Mouse (Mus musculus): ENCODE results near the gene Shisal2a. TPM values are rescaled to one million over a fixed set of nuclear protein-coding genes. Genes with fewer than 3 reads are reported as not detected.

The Shisal2a gene
- polyA plus RNA-seq, 1 experiment from 2014 or later, result 0.72 TPM

DNA sequence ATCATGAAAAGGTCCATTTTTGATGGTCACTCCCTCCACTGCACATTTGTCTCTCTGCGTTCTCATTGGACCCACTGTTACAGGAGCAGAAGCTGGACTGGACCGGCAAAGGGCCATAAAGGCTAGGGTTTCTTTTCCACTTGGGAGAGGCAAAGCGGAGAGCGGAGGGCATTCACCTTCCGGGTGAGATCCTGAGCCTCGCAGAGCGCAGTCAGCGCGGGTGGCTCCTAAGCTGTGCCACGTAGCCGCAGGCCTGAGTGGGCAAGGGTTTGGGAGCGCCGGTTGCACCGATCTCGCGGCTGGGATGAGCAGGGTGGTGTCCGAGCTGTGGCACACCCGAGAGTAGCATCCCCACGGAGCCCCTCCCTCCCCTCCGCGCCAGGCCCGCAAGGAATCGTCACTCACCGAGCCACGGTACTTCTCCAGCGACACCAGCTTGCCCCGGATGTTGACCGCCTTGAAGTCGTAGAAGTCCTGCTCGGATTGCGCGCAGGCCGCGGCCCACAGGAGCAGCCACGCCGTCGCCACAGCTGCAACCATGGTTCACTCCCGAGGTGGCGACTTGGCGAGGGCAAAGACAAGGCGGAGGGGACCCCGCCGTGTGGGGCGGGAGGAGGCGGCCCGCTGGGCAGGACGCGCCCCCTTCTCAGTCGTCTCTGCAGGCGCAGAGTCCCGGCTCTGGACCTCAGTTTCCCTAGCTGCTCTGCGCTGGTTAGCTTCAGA lies 23.1 kb upstream of the Shisal2a start:
- Histone ChIP-seq H3K9ac (ENCODE audit: low read depth, low read length) (peak overlapping the region; percentile 78), H3K27ac (ENCODE audit: low read length) (peak overlapping the region; percentile 8), H3K4me3 (ENCODE audit: low read length) (peak overlapping the region; percentile 53), H3K27me3 (replicated peaks; ENCODE audit: control insufficient read depth, insufficient read depth, low read length) (no peaks in the 10 kb centered on the region), H3K4me1 (ENCODE audit: control insufficient read depth, insufficient read depth, low read length) (peaks cover 7% of the 10 kb centered on the region; the same call in 1 of the 2 replicates), H3K4me2 (ENCODE audit: low read depth, low read length) (peak overlapping the region; percentile 84), H3K36me3 (ENCODE audit: control insufficient read depth, insufficient read depth, low read length) (peaks cover 5% of the 10 kb centered on the region; the same call in 1 of the 2 replicates), H3K9me3 (ENCODE audit: control insufficient read depth, low read length) (0 out of 2 replicates have a peak, but pooled peaks cover 4% of the 10 kb centered on the region)
- peak; percentile 82 for ATAC-seq
- 4% methylated on average over 52 of the region's 52 CpGs for WGBS

DNA sequence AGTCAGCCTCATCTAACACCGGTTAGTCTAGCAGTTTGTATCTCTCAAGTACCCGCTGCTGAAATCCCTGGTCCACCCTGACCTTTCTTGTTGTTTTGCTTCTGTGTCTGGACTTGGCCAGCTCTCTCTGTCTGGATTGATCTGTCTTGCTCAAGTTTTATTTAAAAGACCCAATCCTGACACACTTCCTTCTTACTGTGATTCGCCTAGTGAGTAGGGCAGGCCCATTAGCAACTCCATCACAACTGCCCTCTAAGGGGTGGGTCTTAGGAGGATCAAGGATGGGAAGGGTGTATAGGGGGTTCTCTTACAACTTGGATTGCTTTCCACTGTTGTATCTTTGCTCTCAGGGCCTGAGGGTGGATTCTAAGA lies 22.6 kb upstream of the Shisal2a start:
- peak overlapping the region; percentile 78 for H3K9ac ChIP-seq (ENCODE audit: low read depth, low read length)
- H3K9me3 ChIP-seq (ENCODE audit: control insufficient read depth, low read length), result 0 out of 2 replicates have a peak, but pooled peaks cover 4% of the 10 kb centered on the region
- peak overlapping the region; percentile 8 for H3K27ac ChIP-seq (ENCODE audit: low read length)
- ATAC-seq, result peak; percentile 66
- whole genome bisulfite sequencing, result 71% methylated on average over 3 of the region's 3 CpGs
- peaks cover 7% of the 10 kb centered on the region; the same call in 1 of the 2 replicates for H3K4me1 ChIP-seq (ENCODE audit: control insufficient read depth, insufficient read depth, low read length)
- no peaks in the 10 kb centered on the region for H3K27me3 ChIP-seq (replicated peaks; ENCODE audit: control insufficient read depth, insufficient read depth, low read length)
- H3K4me3 ChIP-seq (ENCODE audit: low read length), result peak overlapping the region; percentile 53
- peak overlapping the region; percentile 84 for H3K4me2 ChIP-seq (ENCODE audit: low read depth, low read length)
- H3K36me3 ChIP-seq (ENCODE audit: control insufficient read depth, insufficient read depth, low read length), result peaks cover 6% of the 10 kb centered on the region; the same call in 1 of the 2 replicates

DNA sequence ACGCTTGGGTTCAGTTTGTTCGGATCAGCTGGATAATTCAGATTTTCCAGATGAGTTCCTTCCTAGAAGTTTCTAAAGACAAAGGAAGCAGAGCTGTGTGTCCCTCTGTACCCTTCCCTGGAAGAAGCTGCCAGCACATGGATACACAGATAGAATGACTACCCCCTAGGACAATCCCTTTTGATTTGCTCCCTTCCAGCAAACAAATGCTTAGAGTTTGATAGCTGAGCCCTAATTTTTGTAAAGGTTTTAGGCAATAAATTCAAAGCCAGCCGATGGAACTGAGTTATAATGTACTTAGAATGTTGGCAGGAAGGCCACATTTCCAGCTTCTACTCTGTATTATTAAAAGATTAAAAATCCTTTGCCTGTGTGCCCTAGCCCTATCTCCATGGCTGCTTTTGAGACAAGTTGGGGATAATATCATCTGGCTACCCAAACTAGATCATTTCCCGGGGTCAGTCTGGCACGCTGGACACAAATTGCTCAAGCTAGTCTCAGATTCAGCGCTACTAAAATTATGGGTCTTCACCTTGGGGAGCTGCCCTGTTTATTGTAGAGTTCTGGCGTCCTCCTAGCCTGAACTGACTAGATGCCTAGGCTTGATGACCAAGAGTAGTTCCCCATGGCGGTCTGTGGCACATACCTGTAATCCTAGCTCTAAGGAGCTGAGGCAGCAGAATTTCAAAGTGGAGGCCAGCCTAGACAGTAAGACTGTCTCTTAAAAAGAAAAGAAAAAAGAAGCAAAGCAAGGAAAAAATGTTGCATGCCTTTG lies 20.9 kb upstream of the Shisal2a start:
- Histone ChIP-seq H3K4me2 (ENCODE audit: low read depth, low read length) (no peak overlapping the region), H3K4me3 (ENCODE audit: low read length) (no peak overlapping the region), H3K27me3 (replicated peaks; ENCODE audit: control insufficient read depth, insufficient read depth, low read length) (no peaks in the 10 kb centered on the region), H3K4me1 (ENCODE audit: control insufficient read depth, insufficient read depth, low read length) (peaks cover 7% of the 10 kb centered on the region; the same call in 1 of the 2 replicates), H3K9me3 (ENCODE audit: control insufficient read depth, low read length) (no peaks in the 10 kb centered on the region), H3K9ac (ENCODE audit: low read depth, low read length) (no peak overlapping the region), H3K27ac (ENCODE audit: low read length) (no peak overlapping the region), H3K36me3 (ENCODE audit: control insufficient read depth, insufficient read depth, low read length) (peaks cover 2% of the 10 kb centered on the region; the same call in 1 of the 2 replicates)
- no peak for ATAC-seq
- WGBS, result 91% methylated on average over 8 of the region's 8 CpGs

DNA sequence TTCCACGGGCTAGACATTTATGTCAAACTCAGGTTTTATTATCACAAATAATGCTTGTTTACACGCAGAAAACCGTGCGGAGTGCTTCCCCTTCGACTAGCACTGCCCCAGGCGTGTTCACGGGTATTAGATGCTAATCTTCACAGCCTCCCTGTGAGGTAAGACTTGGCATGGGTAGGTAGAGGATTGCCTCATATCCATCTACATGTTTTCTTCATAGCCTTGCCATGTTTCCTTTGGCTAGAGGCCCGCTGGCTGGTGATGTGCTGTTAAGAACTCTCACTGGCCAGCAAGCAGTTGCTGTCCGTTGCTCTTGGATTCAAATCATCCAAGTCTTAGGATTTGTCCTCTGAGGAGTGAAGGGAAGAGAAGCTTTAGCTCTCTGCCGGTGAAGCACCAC lies 17.2 kb upstream of the Shisal2a start:
- Histone ChIP-seq H3K9me3 (ENCODE audit: control insufficient read depth, low read length) (no peaks in the 10 kb centered on the region), H3K4me3 (ENCODE audit: low read length) (no peak overlapping the region), H3K4me1 (ENCODE audit: control insufficient read depth, insufficient read depth, low read length) (no peaks in the 10 kb centered on the region), H3K27ac (ENCODE audit: low read length) (no peak overlapping the region), H3K9ac (ENCODE audit: low read depth, low read length) (no peak overlapping the region), H3K4me2 (ENCODE audit: low read depth, low read length) (no peak overlapping the region), H3K27me3 (replicated peaks; ENCODE audit: control insufficient read depth, insufficient read depth, low read length) (no peaks in the 10 kb centered on the region), H3K36me3 (ENCODE audit: control insufficient read depth, insufficient read depth, low read length) (peaks cover 2% of the 10 kb centered on the region; the same call in 1 of the 2 replicates)
- 84% methylated on average over 10 of the region's 10 CpGs for WGBS
- no peak for ATAC-seq

DNA sequence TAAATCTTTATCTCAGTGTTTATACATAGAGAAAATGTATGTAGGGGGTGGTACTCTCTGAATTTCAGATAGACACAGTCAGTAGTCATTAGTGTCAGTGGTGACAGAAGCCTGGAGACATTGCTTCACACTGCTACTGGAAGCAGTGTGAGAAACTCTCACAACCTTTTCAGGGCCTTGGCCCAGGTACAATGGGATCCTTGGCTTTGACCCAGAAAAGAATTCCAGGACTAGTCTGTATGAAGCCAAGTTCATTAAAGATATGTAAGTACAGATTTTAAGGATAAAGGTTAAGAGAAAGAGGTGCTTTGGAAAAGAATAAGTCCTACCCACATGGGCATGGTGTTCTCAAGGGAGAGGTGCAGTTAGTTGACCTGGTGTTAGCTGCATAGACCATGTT lies 11.1 kb upstream of the Shisal2a start:
- Histone ChIP-seq H3K4me3 (ENCODE audit: low read length) (no peak overlapping the region), H3K27me3 (replicated peaks; ENCODE audit: control insufficient read depth, insufficient read depth, low read length) (no peaks in the 10 kb centered on the region), H3K36me3 (ENCODE audit: control insufficient read depth, insufficient read depth, low read length) (no peaks in the 10 kb centered on the region), H3K4me1 (ENCODE audit: control insufficient read depth, insufficient read depth, low read length) (peaks cover 9% of the 10 kb centered on the region), H3K4me2 (ENCODE audit: low read depth, low read length) (no peak overlapping the region), H3K27ac (ENCODE audit: low read length) (no peak overlapping the region), H3K9me3 (ENCODE audit: control insufficient read depth, low read length) (no peaks in the 10 kb centered on the region), H3K9ac (ENCODE audit: low read depth, low read length) (no peak overlapping the region)
- no peak for ATAC-seq

DNA sequence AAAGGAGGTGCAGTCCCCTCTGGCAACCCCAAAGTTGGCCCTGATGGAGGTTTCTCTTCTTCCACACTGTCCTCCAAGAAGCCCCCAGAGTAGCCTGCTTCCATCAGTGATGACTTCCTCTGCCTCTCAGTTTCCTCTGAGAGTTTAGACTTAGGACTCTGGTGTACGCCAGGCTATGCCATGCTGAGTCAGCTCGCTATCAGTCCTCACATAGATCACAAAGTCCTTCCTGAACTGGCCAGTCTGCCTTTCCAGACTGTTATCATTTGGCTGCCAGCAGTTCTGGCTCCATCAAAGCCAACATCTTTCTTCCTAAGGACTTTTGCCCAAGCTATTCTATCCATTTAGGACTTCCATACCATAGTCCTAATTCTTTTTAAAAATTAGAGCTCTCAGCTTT lies 9.4 kb upstream of the Shisal2a start:
- ATAC-seq, result peak; percentile 59
- Histone ChIP-seq H3K4me1 (ENCODE audit: control insufficient read depth, insufficient read depth, low read length) (peaks cover 14% of the 10 kb centered on the region), H3K36me3 (ENCODE audit: control insufficient read depth, insufficient read depth, low read length) (no peaks in the 10 kb centered on the region), H3K4me2 (ENCODE audit: low read depth, low read length) (no peak overlapping the region), H3K4me3 (ENCODE audit: low read length) (no peak overlapping the region), H3K27ac (ENCODE audit: low read length) (no peak overlapping the region), H3K27me3 (replicated peaks; ENCODE audit: control insufficient read depth, insufficient read depth, low read length) (no peaks in the 10 kb centered on the region), H3K9me3 (ENCODE audit: control insufficient read depth, low read length) (no peaks in the 10 kb centered on the region), H3K9ac (ENCODE audit: low read depth, low read length) (no peak overlapping the region)
- WGBS, result 45% methylated on average over 2 of the region's 2 CpGs

DNA sequence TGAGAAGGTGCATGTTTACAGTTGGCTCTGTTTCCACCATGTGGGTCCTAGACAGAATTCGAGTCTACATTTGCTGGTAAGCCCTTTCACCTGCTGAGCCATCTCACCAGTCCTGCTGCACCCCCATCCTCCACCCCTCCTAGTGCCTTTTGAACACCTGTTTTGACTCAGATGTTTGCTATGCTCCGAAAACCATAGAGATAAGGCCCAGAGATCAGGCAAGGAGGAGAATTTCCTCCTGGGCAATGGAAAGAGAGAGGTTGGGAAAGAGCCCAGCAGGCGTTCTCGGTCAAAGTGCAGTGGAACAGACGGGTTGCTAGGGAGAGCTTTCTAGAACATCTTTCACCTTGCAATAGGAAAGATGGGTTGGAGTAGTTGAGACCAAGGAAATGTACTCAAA lies 8.0 kb upstream of the Shisal2a start:
- 48% methylated on average over 5 of the region's 5 CpGs for WGBS
- no peaks in the 10 kb centered on the region for H3K27me3 ChIP-seq (replicated peaks; ENCODE audit: control insufficient read depth, insufficient read depth, low read length)
- ATAC-seq, result peak; percentile 78
- no peak overlapping the region for H3K9ac ChIP-seq (ENCODE audit: low read depth, low read length)
- no peak overlapping the region for H3K4me3 ChIP-seq (ENCODE audit: low read length)
- H3K9me3 ChIP-seq (ENCODE audit: control insufficient read depth, low read length), result no peaks in the 10 kb centered on the region
- peaks cover 17% of the 10 kb centered on the region for H3K4me1 ChIP-seq (ENCODE audit: control insufficient read depth, insufficient read depth, low read length)
- H3K36me3 ChIP-seq (ENCODE audit: control insufficient read depth, insufficient read depth, low read length), result no peaks in the 10 kb centered on the region
- peak overlapping the region; percentile 73 for H3K27ac ChIP-seq (ENCODE audit: low read length)
- H3K4me2 ChIP-seq (ENCODE audit: low read depth, low read length), result no peak overlapping the region

DNA sequence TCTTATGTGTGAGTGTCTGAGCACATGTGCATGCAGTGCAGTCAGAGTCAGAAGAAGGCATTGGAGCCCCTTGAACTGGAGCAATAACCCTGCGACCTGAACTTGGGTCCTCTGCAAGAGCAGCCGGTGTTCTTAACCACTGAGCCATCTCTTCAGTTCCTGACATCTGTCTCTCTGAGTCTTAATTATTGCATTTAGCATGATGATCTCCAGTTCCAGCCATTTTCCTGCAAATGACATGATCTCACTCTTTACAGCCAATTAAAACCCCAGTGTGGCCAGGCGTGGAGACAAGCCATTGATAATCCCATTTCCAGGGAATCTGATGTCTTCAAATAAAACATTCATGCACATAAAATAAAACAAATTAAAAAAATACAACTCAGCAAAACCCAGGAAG lies 5.6 kb upstream of the Shisal2a start:
- Histone ChIP-seq H3K27ac (ENCODE audit: low read length) (no peak overlapping the region), H3K4me2 (ENCODE audit: low read depth, low read length) (no peak overlapping the region), H3K9me3 (ENCODE audit: control insufficient read depth, low read length) (no peaks in the 10 kb centered on the region), H3K4me3 (ENCODE audit: low read length) (no peak overlapping the region), H3K27me3 (replicated peaks; ENCODE audit: control insufficient read depth, insufficient read depth, low read length) (0 out of 2 replicates have a peak, but pooled peaks cover 2% of the 10 kb centered on the region), H3K9ac (ENCODE audit: low read depth, low read length) (no peak overlapping the region), H3K4me1 (ENCODE audit: control insufficient read depth, insufficient read depth, low read length) (peaks cover 17% of the 10 kb centered on the region), H3K36me3 (ENCODE audit: control insufficient read depth, insufficient read depth, low read length) (no peaks in the 10 kb centered on the region)
- ATAC-seq, result no peak
- WGBS, result 77% methylated on average over 3 of the region's 3 CpGs

DNA sequence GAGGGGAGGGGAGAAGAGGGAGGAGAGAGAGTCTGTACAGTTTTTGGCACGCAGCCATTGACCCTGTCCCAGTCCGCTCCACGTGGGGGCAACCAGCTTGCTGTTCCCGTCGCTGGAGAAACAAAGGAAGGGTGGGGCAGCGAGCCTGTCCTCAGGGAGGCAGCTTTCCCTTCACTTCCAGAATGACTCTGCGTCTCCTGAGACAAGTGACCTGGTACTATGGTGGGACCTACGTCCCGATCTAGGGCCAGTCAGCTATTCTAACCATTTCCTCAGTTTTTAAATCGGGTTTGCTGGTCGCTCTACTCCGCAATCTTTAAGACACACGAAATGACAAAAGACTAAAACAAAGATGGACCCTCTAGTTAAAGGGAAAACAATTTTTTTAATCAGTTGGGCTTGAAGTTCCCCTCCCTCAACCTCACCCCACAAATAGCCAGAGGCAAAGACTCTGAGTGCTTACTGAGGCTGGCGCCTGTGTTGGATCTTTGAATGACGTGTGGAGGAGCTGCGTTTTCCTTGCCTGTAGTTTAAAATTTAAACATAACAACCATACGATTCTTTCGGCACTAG lies 4.6 kb upstream of the Shisal2a start:
- Histone ChIP-seq H3K9ac (ENCODE audit: low read depth, low read length) (peak overlapping the region; percentile 21), H3K36me3 (ENCODE audit: control insufficient read depth, insufficient read depth, low read length) (no peaks in the 10 kb centered on the region), H3K27me3 (replicated peaks; ENCODE audit: control insufficient read depth, insufficient read depth, low read length) (peaks cover 8% of the 10 kb centered on the region), H3K4me3 (ENCODE audit: low read length) (peak overlapping the region; percentile 44), H3K27ac (ENCODE audit: low read length) (peak overlapping the region; percentile 46), H3K9me3 (ENCODE audit: control insufficient read depth, low read length) (no peaks in the 10 kb centered on the region), H3K4me1 (ENCODE audit: control insufficient read depth, insufficient read depth, low read length) (peaks cover 20% of the 10 kb centered on the region), H3K4me2 (ENCODE audit: low read depth, low read length) (peak overlapping the region; percentile 43)
- WGBS, result 1% methylated on average over 18 of the region's 18 CpGs
- peak; percentile 57 for ATAC-seq
